Mouse (Mus musculus) layer of hippocampus, adult 18-20 months (tissue): ENCODE results near the gene Stx11. TPM values are rescaled to one million over a fixed set of nuclear protein-coding genes. Genes with fewer than 3 reads are reported as not detected.

Experiments used
- DNase-seq, 2 experiments: peaks; one replicate each; pipeline ENCODE4 v3.0.0; 2022; ENCODE audit warnings: low spot score in 2 of 2
- long read RNA-seq: library from polyadenylated mRNA; stranded (forward); transcript quantifications from one replicate; pipeline ENCODE4 v2.0.0, GENCODE M21; 2021
- total RNA-seq, 2 experiments: library from RNA; stranded (reverse); gene quantifications; 2 replicates each; pipeline ENCODE4 v1.2.3; 2021

Stx11 gene
- total RNA-seq: under 1 TPM; 0.13 to 0.37 TPM
- long read RNA-seq, partial matches to known transcripts: 0 of 1 reads
- long read RNA-seq, other reads (novel, unspliced or antisense): 1 of 1 reads

DNA sequence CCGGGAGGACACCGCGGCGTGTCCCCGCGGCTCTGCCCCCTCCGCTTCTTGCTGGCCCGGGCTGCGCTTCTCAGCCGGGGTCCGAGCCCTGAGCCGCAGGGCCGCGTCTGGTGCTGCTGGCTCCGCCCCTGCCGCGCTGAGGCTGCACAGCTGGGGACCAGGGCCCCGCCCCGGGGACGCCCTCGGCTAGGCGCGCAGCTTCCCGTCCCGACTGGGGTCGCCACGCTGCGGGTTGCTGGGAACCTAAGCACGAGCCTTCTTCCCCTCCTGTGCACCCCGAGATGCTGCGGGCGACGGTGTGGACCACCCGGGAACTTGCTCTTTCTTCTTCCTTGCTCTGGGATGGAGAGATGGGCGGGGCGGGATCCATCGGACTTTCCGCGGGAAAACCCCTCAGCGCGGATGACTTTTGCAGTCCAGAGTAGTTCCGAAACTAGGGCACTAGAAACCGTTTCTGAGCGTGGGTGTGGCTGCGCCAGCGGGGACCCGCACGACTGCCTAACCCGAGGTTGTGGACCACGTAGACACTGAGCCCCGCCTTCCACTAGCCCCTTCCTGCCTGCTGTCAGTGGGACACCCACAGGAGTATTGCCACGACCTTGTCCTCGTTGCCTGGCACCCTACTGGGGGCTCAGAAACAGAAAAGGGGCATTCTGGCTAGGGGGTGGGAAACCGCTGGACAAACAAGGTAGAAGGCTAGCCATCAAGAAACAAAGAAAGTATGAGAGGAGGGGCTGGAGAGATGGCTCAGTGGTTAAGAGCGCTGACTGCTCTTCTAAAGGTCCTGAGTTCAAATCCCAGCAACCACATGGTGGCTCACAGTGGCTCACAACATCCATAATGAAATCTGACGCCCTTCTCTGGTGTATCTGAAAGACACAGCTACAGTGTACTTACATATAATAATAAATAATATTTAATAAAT is at the start of gene Stx11:
Gene Stx11, minus strand, starts transcription at position 148 of the 925 bp plus-strand sequence.
- no peak for DNase-seq

GRCm38 (mm10) chr10:13008737-13009121 is 44.6 kb upstream of the Stx11 start:
- no peak for DNase-seq

DNA sequence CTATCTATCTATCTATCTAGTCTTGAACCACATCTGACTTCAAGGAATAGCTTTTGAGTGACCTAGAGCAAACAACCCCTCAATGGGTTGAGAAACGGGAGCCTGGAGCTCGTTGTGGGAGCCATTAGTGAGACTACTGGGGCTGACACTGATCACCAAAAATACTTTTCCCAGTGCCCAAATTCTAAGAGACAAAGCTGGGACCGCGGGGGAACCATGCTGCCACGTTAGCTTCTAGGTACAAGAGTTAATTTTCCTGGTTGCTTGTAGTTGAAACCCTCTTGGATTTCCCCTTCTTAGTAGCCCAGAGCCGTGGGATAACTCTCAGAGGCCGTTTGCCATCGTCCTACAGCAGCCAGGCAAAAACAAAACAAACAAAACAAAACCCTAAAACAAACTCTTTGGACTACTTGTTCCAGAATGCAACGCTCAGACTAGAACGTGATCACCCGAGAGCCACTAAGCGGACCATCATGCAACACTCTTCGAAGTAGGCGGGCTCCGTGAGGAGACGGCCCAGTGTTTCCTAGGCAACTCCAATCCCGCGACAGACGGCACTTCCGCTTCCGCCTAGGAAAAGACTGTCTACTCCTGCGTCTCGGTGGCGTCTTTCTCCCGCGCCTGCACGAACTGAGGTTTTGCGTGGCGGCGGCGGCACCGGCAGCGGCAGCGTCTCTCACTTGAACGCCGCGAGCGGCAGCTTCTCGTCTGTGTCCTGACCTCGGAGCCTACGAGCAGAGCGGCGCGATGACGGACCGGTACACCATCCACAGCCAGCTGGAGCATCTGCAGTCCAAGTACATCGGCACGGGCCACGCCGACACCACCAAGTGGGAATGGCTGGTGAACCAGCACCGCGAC is 44.0 kb upstream of the Stx11 start:
- DNase-seq: peak; percentile 95 to 99

DNA sequence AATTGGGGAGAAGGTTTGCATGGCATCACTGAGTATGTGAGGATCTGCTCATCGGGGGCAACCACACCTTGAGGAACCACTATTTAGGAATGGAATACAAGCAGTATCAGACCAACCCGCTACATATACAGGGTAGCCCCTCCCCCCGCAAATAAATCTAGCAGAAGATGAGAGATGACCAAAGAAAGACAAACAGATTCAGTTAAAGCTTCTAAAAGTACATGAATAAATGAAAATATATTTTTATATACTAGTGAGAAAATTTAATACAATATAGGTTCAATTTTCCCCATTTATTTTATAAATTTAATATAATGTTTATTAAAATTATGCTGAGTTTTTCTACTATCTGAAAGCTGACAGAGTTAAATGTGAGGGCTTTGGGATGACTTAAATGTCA is 40.9 kb upstream of the Stx11 start, which contains the start of gene Sf3b5:
Gene Sf3b5, plus strand, starts transcription at position 301 of the 400 bp plus-strand sequence.
- DNase-seq: no peak

GRCm38 (mm10) chr10:12996736-12997477 is 32.8 kb upstream of the Stx11 start:
- DNase-seq: peak; percentile 69 to 87

- DNase-seq: no peak
These were observed 29.4 kb upstream of the Stx11 start for GRCm38 (mm10) chr10:12993411-12994039.

GRCm38 (mm10) chr10:12991953-12992352 is 27.9 kb upstream of the Stx11 start:
- DNase-seq: no peak

DNA sequence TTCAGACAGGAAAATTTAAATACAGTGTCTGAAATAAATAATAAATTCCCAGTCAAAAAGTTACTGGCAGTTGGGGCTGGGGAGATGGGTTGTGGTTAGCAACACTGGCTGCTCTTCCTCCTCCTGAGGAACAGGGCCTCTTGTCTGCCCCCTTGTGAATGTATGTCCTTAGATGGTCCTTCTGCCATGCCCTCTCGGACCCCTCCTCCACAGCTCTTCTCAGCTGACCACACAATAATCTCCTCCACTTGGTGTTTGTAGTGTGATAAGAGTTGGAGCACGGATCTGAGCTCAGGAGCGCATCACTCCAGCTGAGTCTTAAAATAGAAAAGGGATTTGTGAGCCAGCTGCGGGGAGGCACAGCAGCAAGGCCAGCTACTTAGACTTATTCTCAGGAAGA is 22.8 kb upstream of the Stx11 start:
- no peak for DNase-seq

- no peak for DNase-seq
These were observed 22.4 kb upstream of the Stx11 start for GRCm38 (mm10) chr10:12986485-12986884.

DNA sequence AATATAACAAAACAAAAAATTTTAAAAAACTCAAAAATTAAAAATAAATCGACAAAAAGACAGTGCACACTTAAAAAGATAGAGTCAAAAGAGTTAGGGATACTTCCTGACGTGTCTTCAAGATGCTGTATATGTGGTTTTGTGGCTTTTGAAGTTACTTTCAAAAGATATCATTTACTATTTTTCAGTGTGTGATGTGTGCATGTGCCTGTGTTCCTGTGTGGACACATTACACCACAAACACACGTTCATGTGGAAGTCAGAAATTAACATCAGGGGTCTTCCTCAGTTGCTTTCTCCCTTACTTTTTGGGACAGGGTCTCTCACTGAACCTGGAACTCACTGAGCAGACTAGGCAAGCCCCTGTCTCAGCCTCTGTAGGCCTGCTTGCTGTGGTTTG is 20.9 kb upstream of the Stx11 start:
- no peak for DNase-seq

- DNase-seq: no peak
These were observed 19.4 kb upstream of the Stx11 start for GRCm38 (mm10) chr10:12983516-12983915.

DNA sequence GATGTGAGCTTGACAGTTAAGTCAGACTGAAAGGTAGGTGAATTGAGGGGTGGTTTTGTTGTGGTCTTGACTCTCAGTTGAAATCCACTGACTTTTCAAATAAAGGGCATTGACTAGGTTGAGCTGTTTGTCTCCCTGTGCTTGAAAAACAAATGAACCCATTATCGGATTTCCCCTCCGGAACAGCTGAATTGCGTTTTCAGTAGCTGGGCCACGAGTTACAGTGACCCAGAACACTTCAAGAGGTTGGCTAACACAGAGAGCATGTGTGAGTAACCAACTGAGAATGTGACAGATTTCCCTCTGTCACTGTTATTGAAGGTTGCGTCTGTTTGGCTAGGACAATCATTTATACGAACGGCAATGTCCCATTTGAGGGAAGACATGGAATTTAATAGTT is 17.0 kb upstream of the Stx11 start:
- no peak for DNase-seq

- DNase-seq: peak in 1 of 2 experiments; percentile 7
These were observed 13.7 kb upstream of the Stx11 start for GRCm38 (mm10) chr10:12977787-12978212.

GRCm38 (mm10) chr10:12976552-12976951 is 12.5 kb upstream of the Stx11 start:
- no peak for DNase-seq

DNA sequence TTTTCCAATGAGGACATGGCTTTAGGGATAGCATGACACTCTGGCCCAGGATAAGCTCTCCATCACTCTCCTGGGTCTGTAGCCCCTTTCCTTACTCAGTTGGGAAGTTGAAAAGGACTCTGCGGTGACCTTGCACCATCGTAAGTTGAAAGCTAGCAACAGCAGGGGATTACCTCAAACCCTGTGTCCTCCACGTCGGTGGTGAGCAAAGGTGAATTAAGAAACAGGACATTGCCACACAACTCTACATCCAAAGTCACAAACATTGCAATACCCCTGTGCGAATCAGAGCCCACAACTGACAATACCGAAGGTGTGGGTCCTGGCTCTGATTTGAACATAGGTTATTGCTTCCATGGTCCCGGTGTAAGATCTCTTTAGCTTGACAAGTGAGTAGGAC is 11.9 kb upstream of the Stx11 start:
- no peak for DNase-seq

DNA sequence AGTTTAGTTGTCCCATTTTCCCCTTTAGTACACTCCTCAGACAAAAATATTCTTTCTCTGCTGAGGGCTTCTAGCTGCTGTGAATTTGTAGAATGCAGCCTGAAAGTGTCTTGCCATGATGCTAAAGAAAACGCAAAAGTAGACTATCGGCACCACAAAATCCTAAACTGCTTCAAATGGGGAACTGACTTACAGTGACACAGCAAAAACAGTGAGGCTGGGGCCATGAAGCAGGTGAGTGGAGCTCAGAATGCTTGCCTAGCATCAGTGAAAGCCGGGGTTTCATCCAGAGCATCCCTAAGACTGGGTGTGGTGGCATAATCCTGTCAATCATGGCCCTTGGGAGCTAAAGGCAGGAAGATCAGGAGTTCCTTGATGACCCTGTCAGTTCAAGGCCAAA is 11.4 kb upstream of the Stx11 start:
- DNase-seq: no peak

GRCm38 (mm10) chr10:12974572-12974971 is 10.5 kb upstream of the Stx11 start:
- no peak for DNase-seq

DNA sequence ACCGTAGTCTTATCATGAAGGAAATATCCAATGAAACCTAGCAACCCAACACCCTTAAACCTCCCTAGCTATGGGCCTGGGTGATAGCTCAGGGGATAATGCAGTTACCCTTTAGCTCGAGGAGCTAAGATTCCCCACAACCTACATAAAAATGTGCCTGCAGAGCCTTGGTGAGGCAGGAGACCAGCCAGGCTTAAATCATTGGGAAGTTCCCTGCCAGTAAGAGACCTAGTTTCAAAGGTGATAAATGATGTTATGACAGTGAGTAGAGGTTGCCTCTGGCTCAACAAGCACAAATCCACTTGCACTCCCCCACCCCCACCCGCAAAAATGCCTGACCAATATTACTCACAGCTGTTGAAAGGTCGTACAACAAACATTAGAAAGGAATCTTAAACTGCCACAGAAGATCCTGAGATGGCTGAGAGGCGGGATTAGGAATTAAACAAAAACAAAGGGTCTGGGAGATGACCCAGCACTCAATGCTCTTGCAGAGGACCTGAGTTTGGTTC is 1.6 kb upstream of the Stx11 start:
- DNase-seq: no peak

DNA sequence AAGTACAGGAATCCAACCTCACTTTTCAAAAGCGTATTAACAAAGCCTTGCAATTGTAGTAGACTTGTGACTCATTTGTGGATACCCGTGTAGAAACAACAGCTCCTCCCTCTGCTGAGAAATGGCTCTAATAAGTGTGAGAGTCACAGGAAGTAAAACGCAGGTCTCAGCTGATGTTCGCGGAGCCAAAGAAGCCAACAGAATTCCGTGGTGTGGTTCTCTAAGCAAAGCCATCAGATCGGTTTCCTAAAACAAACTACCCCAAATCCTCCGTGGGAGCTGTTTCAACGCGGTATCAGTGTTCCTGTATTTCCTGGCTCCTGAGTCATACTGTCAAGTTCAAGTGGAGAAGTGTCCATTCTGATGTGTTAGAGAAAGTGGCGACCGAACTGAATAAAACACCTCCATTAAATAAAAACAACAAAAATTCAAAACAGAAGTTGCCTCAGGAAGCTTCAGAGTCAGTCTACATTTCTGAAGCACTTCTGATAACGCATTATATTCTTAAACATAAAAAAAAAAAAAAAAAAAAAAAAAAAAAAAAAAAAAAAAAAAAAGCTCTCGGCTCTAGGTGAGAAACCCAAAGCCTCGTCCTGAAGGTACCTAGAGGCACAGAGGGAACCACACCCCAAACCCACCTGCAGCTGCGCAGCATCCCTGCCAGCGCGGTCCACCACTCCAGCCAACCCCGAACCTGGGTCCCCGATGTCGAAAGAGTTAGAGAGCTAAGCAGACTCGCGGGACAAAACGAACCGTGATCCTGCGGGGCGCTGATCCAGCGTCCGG is 543 bp downstream of the Stx11 start:
- DNase-seq: no peak

DNA sequence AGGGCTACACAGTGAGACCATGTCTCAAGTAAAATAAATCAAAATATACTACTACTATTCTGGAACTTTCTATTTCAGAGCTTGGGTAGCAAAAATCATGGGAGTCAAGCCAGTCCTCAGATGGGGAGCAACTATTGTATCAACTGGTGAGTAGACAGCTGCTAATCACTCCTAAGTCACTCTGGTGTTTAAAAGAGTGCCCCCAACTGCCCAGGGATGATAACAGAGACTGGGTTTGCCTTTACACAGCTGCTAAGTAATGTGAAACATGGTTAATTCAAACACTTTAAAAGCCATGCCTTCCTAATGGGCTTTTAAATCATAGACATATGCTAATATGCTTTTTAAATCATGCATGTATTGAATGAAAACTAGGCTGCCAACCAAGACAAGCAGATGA is 1.9 kb downstream of the Stx11 start:
- no peak for DNase-seq
